Mouse (Mus musculus) neural tube, embryonic 13.5 days (tissue): ENCODE results near the gene Asb6. TPM values are rescaled to one million over a fixed set of nuclear protein-coding genes. Genes with fewer than 3 reads are reported as not detected.

ENCODE experiments used
- ATAC-seq: fragments of 200-750 bp; cut with Nextera tagmentation; 2 replicates; pipeline ENCODE4 v1.8.0; 2017; ENCODE audit warnings: low read depth, mild to moderate bottlenecking, moderate TSS enrichment, moderate library complexity
- H3K27ac ChIP-seq: fragments of 300-500 bp; sonication (generic); replicated peaks from 2 replicates; pipeline ENCODE4 v1.5.1; 2015; ENCODE audit warnings: moderate library complexity, mild to moderate bottlenecking, inconsistent platforms
- H3K27me3 ChIP-seq: fragments of 300-500 bp; sonication (generic); 2 replicates; pipeline ENCODE4 v1.6.1; 2015; ENCODE audit warnings: mild to moderate bottlenecking, inconsistent platforms
- H3K36me3 ChIP-seq: fragments of 300-500 bp; sonication (generic); 2 replicates; pipeline ENCODE4 v1.6.1; 2015; ENCODE audit warnings: mild to moderate bottlenecking, inconsistent platforms
- H3K4me1 ChIP-seq: fragments of 300-500 bp; sonication (generic); replicated peaks from 2 replicates; pipeline ENCODE4 v1.6.1; 2015; ENCODE audit warnings: inconsistent platforms
- H3K4me2 ChIP-seq: fragments of 300-500 bp; sonication (generic); 2 replicates; pipeline ENCODE4 v1.6.1; 2015; ENCODE audit warnings: inconsistent platforms, mild to moderate bottlenecking, moderate library complexity
- H3K4me3 ChIP-seq: fragments of 300-500 bp; sonication (generic); 2 replicates; pipeline ENCODE4 v1.5.1; 2015; ENCODE audit warnings: mild to moderate bottlenecking, inconsistent platforms
- H3K9ac ChIP-seq: fragments of 300-500 bp; sonication (generic); 2 replicates; pipeline ENCODE4 v1.6.1; 2015; ENCODE audit warnings: moderate library complexity, mild to moderate bottlenecking, inconsistent platforms
- H3K9me3 ChIP-seq: fragments of 300-500 bp; sonication (generic); 2 replicates; pipeline ENCODE4 v1.6.1; 2016; ENCODE audit warnings: inconsistent platforms
- WGBS: fragments of 180-500 bp; shearing (Covaris S2); methylation state at CpG from one replicate; pipeline ENCODE4 v1.1.7; 2015; 5-methylcytosine and 5-hydroxymethylcytosine counted together
- polyA plus RNA-seq: library from polyadenylated mRNA; unstranded; fragments of >200 nt; fragmentation: Nextera tagmentation; extraction: Ambion mirVana; gene quantifications from 2 replicates; pipeline ENCODE4 v1.2.1, GENCODE M21; 2015

Gene Asb6
- 38.2 and 39.8 TPM in 2 replicates for polyA plus RNA-seq

GRCm38 (mm10) chr2:30830283-30830795, at the start of gene Asb6:
Asb6 (minus strand) TSS chr2:30830333.
- no peaks in the 10 kb centered on the region for H3K9me3 ChIP-seq
- 34% methylated on average over 4 of the region's 4 CpGs for WGBS
- no peak within 1 kb of the TSS for H3K4me3 ChIP-seq
- peaks cover 12% of the 10 kb centered on the region for H3K36me3 ChIP-seq
- no peak within 1 kb of the TSS for H3K27ac ChIP-seq
- ATAC-seq, result no peak
- 0 out of 2 replicates have a peak, but pooled peaks cover 7% of the 10 kb centered on the region for H3K27me3 ChIP-seq
- no peak within 1 kb of the TSS for H3K9ac ChIP-seq
- no peak within 1 kb of the TSS for H3K4me2 ChIP-seq
- H3K4me1 ChIP-seq, result peaks cover 31% of the 10 kb centered on the region

GRCm38 (mm10) chr2:30879481-30879880, 49.3 kb upstream of the Asb6 start:
- no peaks in the 10 kb centered on the region for H3K27me3 ChIP-seq
- no peak for ATAC-seq
- no peak overlapping the region for H3K4me3 ChIP-seq
- no peaks in the 10 kb centered on the region for H3K36me3 ChIP-seq
- peaks cover 2% of the 10 kb centered on the region for H3K4me1 ChIP-seq
- no peak overlapping the region for H3K4me2 ChIP-seq
- no peaks in the 10 kb centered on the region for H3K9me3 ChIP-seq
- H3K9ac ChIP-seq, result no peak overlapping the region
- no peak overlapping the region for H3K27ac ChIP-seq
- 88% methylated on average over 15 of the region's 15 CpGs for WGBS

- H3K9ac ChIP-seq, result no peak overlapping the region
- WGBS, result 58% methylated on average over 11 of the region's 11 CpGs
- no peaks in the 10 kb centered on the region for H3K36me3 ChIP-seq
- no peak overlapping the region for H3K4me2 ChIP-seq
- no peak overlapping the region for H3K4me3 ChIP-seq
- H3K9me3 ChIP-seq, result no peaks in the 10 kb centered on the region
- H3K27ac ChIP-seq, result no peak overlapping the region
- ATAC-seq, result no peak
- H3K27me3 ChIP-seq, result no peaks in the 10 kb centered on the region
- peaks cover 6% of the 10 kb centered on the region for H3K4me1 ChIP-seq
Observed at GRCm38 (mm10) chr2:30875621-30876432, 45.7 kb upstream of the Asb6 start.

GRCm38 (mm10) chr2:30875096-30875495, 45.0 kb upstream of the Asb6 start:
- no peak overlapping the region for H3K9ac ChIP-seq
- no peaks in the 10 kb centered on the region for H3K27me3 ChIP-seq
- WGBS, result 74% methylated on average over 7 of the region's 7 CpGs
- H3K9me3 ChIP-seq, result no peaks in the 10 kb centered on the region
- no peak for ATAC-seq
- H3K4me1 ChIP-seq, result peaks cover 6% of the 10 kb centered on the region
- H3K4me2 ChIP-seq, result no peak overlapping the region
- no peak overlapping the region for H3K27ac ChIP-seq
- H3K36me3 ChIP-seq, result no peaks in the 10 kb centered on the region
- H3K4me3 ChIP-seq, result no peak overlapping the region

GRCm38 (mm10) chr2:30874445-30874844, 44.3 kb upstream of the Asb6 start:
- Histone ChIP-seq H3K4me1 (peaks cover 6% of the 10 kb centered on the region), H3K4me2 (no peak overlapping the region), H3K27me3 (no peaks in the 10 kb centered on the region), H3K9me3 (no peaks in the 10 kb centered on the region), H3K9ac (no peak overlapping the region), H3K4me3 (no peak overlapping the region), H3K27ac (no peak overlapping the region), H3K36me3 (no peaks in the 10 kb centered on the region)
- ATAC-seq, result no peak
- 44% methylated on average over 10 of the region's 10 CpGs for WGBS

GRCm38 (mm10) chr2:30872669-30873068, 42.5 kb upstream of the Asb6 start:
- WGBS, result 77% methylated on average over 6 of the region's 6 CpGs
- no peak for ATAC-seq
- Histone ChIP-seq H3K27me3 (no peaks in the 10 kb centered on the region), H3K9ac (no peak overlapping the region), H3K4me1 (peaks cover 6% of the 10 kb centered on the region), H3K9me3 (no peaks in the 10 kb centered on the region), H3K4me3 (no peak overlapping the region), H3K36me3 (no peaks in the 10 kb centered on the region), H3K4me2 (no peak overlapping the region), H3K27ac (no peak overlapping the region)

GRCm38 (mm10) chr2:30870863-30871262, 40.7 kb upstream of the Asb6 start:
- WGBS, result 69% methylated on average over 8 of the region's 8 CpGs

GRCm38 (mm10) chr2:30865426-30865825, 35.3 kb upstream of the Asb6 start:
- H3K27ac ChIP-seq, result no peak overlapping the region
- peak overlapping the region; percentile 51; the same call in 1 of the 2 replicates for H3K4me2 ChIP-seq
- H3K4me3 ChIP-seq, result no peak overlapping the region
- no peaks in the 10 kb centered on the region for H3K9me3 ChIP-seq
- peaks cover 38% of the 10 kb centered on the region for H3K27me3 ChIP-seq
- H3K9ac ChIP-seq, result no peak overlapping the region
- H3K4me1 ChIP-seq, result peaks cover 11% of the 10 kb centered on the region
- H3K36me3 ChIP-seq, result no peaks in the 10 kb centered on the region
- ATAC-seq, result no peak
- 56% methylated on average over 3 of the region's 3 CpGs for WGBS

More at GRCm38 (mm10) chr2:30870863-30871262, 40.7 kb upstream of the Asb6 start:
- no peaks in the 10 kb centered on the region for H3K36me3 ChIP-seq
- H3K9me3 ChIP-seq, result no peaks in the 10 kb centered on the region
- peaks cover 11% of the 10 kb centered on the region for H3K27me3 ChIP-seq
- no peak overlapping the region for H3K27ac ChIP-seq
- ATAC-seq, result no peak
- no peak overlapping the region for H3K9ac ChIP-seq
- H3K4me2 ChIP-seq, result no peak overlapping the region
- H3K4me3 ChIP-seq, result no peak overlapping the region
- H3K4me1 ChIP-seq, result peaks cover 6% of the 10 kb centered on the region

- Histone ChIP-seq H3K27ac (no peak overlapping the region), H3K36me3 (no peaks in the 10 kb centered on the region), H3K9me3 (no peaks in the 10 kb centered on the region), H3K27me3 (peaks cover 38% of the 10 kb centered on the region), H3K9ac (peak overlapping the region; percentile 62), H3K4me3 (peak overlapping the region; percentile 29), H3K4me2 (peak overlapping the region; percentile 51), H3K4me1 (peaks cover 11% of the 10 kb centered on the region)
- WGBS, result 3% methylated on average over 34 of the region's 35 CpGs
- ATAC-seq, result no peak
Observed at GRCm38 (mm10) chr2:30864968-30865381, 34.8 kb upstream of the Asb6 start.

- no peak overlapping the region for H3K9ac ChIP-seq
- H3K27ac ChIP-seq, result no peak overlapping the region
- no peak for ATAC-seq
- peaks cover 11% of the 10 kb centered on the region for H3K4me1 ChIP-seq
- no peaks in the 10 kb centered on the region for H3K9me3 ChIP-seq
- H3K4me3 ChIP-seq, result no peak overlapping the region
- no peaks in the 10 kb centered on the region for H3K36me3 ChIP-seq
- H3K4me2 ChIP-seq, result no peak overlapping the region
- peaks cover 38% of the 10 kb centered on the region for H3K27me3 ChIP-seq
- 78% methylated on average over 9 of the region's 9 CpGs for WGBS
Observed at GRCm38 (mm10) chr2:30863574-30863973, 33.4 kb upstream of the Asb6 start.

GRCm38 (mm10) chr2:30862081-30862480, 31.9 kb upstream of the Asb6 start:
- Histone ChIP-seq H3K36me3 (no peaks in the 10 kb centered on the region), H3K9me3 (no peaks in the 10 kb centered on the region), H3K9ac (no peak overlapping the region), H3K27me3 (peaks cover 41% of the 10 kb centered on the region), H3K4me2 (no peak overlapping the region), H3K4me1 (peaks cover 11% of the 10 kb centered on the region), H3K4me3 (no peak overlapping the region), H3K27ac (no peak overlapping the region)
- 60% methylated on average over 4 of the region's 4 CpGs for WGBS
- no peak for ATAC-seq

- H3K27me3 ChIP-seq, result peaks cover 20% of the 10 kb centered on the region
- no peaks in the 10 kb centered on the region for H3K36me3 ChIP-seq
- no peaks in the 10 kb centered on the region for H3K9me3 ChIP-seq
- no peak overlapping the region for H3K4me3 ChIP-seq
- no peak overlapping the region for H3K27ac ChIP-seq
- no peak for ATAC-seq
- H3K4me1 ChIP-seq, result peaks cover 5% of the 10 kb centered on the region
- no peak overlapping the region for H3K4me2 ChIP-seq
- 77% methylated on average over 5 of the region's 5 CpGs for WGBS
- no peak overlapping the region for H3K9ac ChIP-seq
Observed at GRCm38 (mm10) chr2:30859782-30860181, 29.6 kb upstream of the Asb6 start.
